Mouse (Mus musculus) neural tube, embryonic 11.5 days (tissue): ENCODE measurements at regions not wholly inside any gene's neighbourhood (a gene's known extent, or its start where the extent isn't known, plus 50 kb on each side); places are given as distances from the start of the nearest gene placed in this dataset.

Experiments used
- ATAC-seq: fragments of 200-750 bp; cut with Nextera tagmentation; 2 replicates; pipeline ENCODE4 v1.8.0; 2017; ENCODE audit warnings: moderate number of reproducible peaks, mild to moderate bottlenecking, moderate TSS enrichment, moderate library complexity; ENCODE audit not compliant: insufficient read depth, low FRiP score, low TSS enrichment
- DNase-seq: peaks from one replicate; pipeline ENCODE4 v3.0.0-alpha.2; 2015; ENCODE audit warnings: low spot score
- H3K27ac ChIP-seq: fragments of 300-500 bp; sonication (generic); 2 replicates; pipeline ENCODE4 v1.5.1; 2014; ENCODE audit warnings: low read depth, mild to moderate bottlenecking, low read length
- H3K27me3 ChIP-seq: fragments of 300-500 bp; sonication (generic); 2 replicates; pipeline ENCODE4 v1.6.1; 2014; ENCODE audit warnings: mild to moderate bottlenecking, low read length, mixed read lengths; ENCODE audit not compliant: control insufficient read depth, insufficient read depth
- H3K36me3 ChIP-seq: fragments of 300-500 bp; sonication (generic); 2 replicates; pipeline ENCODE4 v1.6.1; 2014; ENCODE audit warnings: mild to moderate bottlenecking, low read length, moderate library complexity, mixed read lengths; ENCODE audit not compliant: control insufficient read depth, insufficient read depth
- H3K4me1 ChIP-seq: fragments of 300-500 bp; sonication (generic); 2 replicates; pipeline ENCODE4 v1.6.1; 2014; ENCODE audit warnings: low read length, mixed read lengths; ENCODE audit not compliant: control insufficient read depth, insufficient read depth
- H3K4me2 ChIP-seq: fragments of 300-500 bp; sonication (generic); 2 replicates; pipeline ENCODE4 v1.6.1; 2014; ENCODE audit warnings: low read depth, mild to moderate bottlenecking, moderate library complexity
- H3K4me3 ChIP-seq: fragments of 300-500 bp; sonication (generic); 2 replicates; pipeline ENCODE4 v1.5.1; 2014; ENCODE audit warnings: low read depth, low read length
- H3K9ac ChIP-seq: fragments of 300-500 bp; sonication (generic); 2 replicates; pipeline ENCODE4 v1.6.1; 2014; ENCODE audit warnings: mild to moderate bottlenecking, low read length
- H3K9me3 ChIP-seq: fragments of 300-500 bp; sonication (generic); 2 replicates; pipeline ENCODE4 v1.6.1; 2016; ENCODE audit warnings: low read length; ENCODE audit not compliant: control insufficient read depth
- WGBS: fragments of 180-500 bp; shearing (Covaris S2); extraction: QIAGEN DNeasy Blood & Tissue Kit; methylation state at CpG from one replicate; pipeline ENCODE4 v1.1.7; 2014; 5-methylcytosine and 5-hydroxymethylcytosine counted together

- no peak for DNase-seq
- ATAC-seq, result no peak
- no peaks in the 10 kb centered on the region for H3K27me3 ChIP-seq
- H3K27ac ChIP-seq, result no peak overlapping the region
- WGBS, result 90% methylated on average over 7 of the region's 7 CpGs
- no peak overlapping the region for H3K4me3 ChIP-seq
- H3K9me3 ChIP-seq, result no peaks in the 10 kb centered on the region
- no peaks in the 10 kb centered on the region for H3K4me1 ChIP-seq
- no peak overlapping the region for H3K9ac ChIP-seq
- no peaks in the 10 kb centered on the region for H3K36me3 ChIP-seq
- no peak overlapping the region for H3K4me2 ChIP-seq
Observed at GRCm38 (mm10) chr14:115028011-115028410, 64.0 kb upstream of the Gpc5 start.

DNA sequence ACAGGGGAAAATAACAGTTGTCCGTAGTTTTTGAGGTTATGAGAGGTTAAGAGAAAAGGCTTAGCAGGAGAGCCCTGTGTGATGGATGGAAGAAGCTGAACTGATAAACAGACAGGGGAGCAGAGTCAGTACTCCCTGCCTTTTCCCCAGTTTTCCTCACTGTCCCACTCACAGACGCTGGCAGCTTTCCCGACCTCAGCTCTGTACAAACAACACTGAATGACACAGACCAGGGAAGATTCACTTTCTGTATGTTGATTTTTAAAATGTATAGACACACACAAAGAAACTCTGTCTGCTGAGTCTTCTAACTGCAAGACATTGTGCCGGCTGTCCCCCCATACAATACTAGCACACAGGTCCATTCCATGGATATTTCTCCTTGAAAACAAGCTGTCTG lies 60.3 kb upstream of the Gpc5 start:
- Histone ChIP-seq H3K4me1 (no peaks in the 10 kb centered on the region), H3K9me3 (no peaks in the 10 kb centered on the region), H3K27ac (no peak overlapping the region), H3K27me3 (no peaks in the 10 kb centered on the region), H3K9ac (no peak overlapping the region), H3K36me3 (no peaks in the 10 kb centered on the region), H3K4me2 (no peak overlapping the region), H3K4me3 (no peak overlapping the region)
- DNase-seq (no peak), ATAC-seq (no peak)
- WGBS, result 61% methylated on average over 4 of the region's 4 CpGs

DNA sequence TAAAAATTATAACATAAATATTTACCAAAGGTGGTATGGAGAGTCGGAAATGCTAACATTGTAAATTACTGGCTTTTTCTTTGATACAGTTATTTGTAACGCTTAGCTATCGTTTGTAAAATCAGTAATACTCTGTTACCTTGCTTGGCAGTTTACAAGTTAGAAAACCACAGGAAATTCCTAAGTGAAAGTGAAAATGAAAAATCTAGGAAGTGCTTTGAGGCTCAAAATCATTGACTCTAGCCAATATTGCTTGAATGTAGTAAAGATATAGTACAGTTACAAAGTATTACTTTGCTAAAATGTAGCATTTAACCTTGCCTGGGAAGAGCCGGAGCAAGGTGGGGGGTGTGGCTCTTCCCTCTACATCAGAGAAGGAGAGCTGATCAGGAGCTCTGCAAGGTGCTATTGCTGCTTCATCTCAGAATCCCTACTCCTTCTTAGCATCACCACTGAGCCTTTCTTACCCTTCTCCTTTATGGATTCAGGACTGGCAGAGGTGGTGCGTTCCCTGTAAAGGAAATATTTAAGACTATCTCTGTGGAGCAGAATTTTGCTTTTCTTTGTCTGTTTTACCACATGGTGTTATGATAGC lies 58.5 kb upstream of the Gpc5 start:
- H3K9me3 ChIP-seq, result no peaks in the 10 kb centered on the region
- 93% methylated on average over 5 of the region's 5 CpGs for WGBS
- H3K9ac ChIP-seq, result no peak overlapping the region
- H3K27me3 ChIP-seq, result no peaks in the 10 kb centered on the region
- ATAC-seq, result no peak
- H3K4me2 ChIP-seq, result no peak overlapping the region
- no peak for DNase-seq
- H3K4me3 ChIP-seq, result no peak overlapping the region
- H3K4me1 ChIP-seq, result no peaks in the 10 kb centered on the region
- no peak overlapping the region for H3K27ac ChIP-seq
- H3K36me3 ChIP-seq, result no peaks in the 10 kb centered on the region

DNA sequence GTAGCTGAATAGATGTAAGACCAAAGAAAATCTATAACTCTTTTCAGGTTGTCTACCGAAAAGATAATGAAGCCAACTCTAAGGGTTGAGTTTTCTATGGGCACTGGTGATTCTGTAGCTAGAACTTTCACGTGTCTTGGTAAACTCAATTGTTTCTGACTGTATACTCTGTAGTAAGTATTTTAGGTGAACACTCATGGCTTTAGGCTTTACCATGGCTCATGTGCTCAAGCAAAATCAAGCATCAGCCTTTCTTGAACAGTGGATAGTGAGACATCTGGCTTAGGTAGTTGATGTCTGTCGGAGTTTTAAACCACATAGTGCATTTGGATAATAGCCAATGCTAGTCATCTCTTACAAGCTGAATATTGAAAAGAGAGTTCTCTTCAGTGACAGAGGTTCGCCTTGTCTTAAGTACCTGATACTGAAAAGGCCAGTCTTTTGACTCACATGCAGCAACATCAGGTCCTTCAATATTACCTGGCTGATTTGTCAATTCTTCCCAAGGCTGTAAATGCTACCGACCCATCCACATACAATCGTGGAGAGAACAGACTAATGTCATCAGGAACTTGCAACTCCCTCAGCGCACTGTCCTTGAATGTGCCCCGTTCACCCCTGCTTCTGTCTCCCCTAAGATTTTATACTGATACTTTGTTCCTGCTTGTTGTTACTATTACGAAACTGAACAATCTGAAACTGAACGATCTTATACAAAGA lies 57.1 kb upstream of the Gpc5 start:
- Histone ChIP-seq H3K27me3 (no peaks in the 10 kb centered on the region), H3K27ac (no peak overlapping the region), H3K36me3 (no peaks in the 10 kb centered on the region), H3K4me1 (no peaks in the 10 kb centered on the region), H3K4me2 (no peak overlapping the region), H3K4me3 (no peak overlapping the region), H3K9me3 (no peaks in the 10 kb centered on the region), H3K9ac (no peak overlapping the region)
- DNase-seq (no peak), ATAC-seq (no peak)
- 91% methylated on average over 10 of the region's 10 CpGs for WGBS

DNA sequence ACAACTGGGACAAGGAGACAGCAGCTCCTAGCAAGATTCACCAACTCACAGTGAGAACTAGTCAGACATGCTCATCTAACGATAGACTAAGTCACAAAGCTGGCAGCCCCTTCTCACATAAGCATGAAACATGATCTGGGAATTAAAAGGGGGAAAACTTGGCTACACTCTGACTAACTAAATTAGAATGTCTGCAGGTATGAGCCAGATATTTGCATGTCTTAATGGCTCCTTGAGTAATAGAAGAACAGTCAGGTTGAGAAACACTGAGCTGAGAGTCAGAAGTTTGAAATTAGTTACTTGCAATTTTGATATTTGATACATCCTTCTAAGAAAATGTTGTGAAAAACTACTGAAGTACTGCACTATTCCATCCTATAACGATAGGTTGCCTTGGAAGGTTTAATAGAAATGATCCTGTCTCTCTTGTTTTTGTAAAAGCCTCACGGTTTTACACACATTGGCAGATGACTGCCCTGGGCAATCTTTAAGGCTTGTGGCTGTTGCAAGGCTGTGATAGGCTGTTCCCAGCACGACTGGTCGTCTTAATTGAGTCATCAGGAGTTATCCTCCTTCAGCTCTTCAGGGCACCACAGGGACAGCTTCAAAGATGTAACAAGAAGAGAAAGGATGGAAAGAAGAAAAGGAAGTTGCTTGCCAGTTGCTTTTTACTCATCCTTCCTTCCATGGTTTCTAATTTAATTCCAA lies 54.8 kb upstream of the Gpc5 start:
- no peaks in the 10 kb centered on the region for H3K27me3 ChIP-seq
- no peak for DNase-seq
- WGBS, result 40% methylated on average over 5 of the region's 5 CpGs
- no peak overlapping the region for H3K9ac ChIP-seq
- H3K36me3 ChIP-seq, result no peaks in the 10 kb centered on the region
- no peak for ATAC-seq
- no peaks in the 10 kb centered on the region for H3K9me3 ChIP-seq
- H3K27ac ChIP-seq, result no peak overlapping the region
- no peak overlapping the region for H3K4me2 ChIP-seq
- H3K4me1 ChIP-seq, result no peaks in the 10 kb centered on the region
- H3K4me3 ChIP-seq, result no peak overlapping the region

GRCm38 (mm10) chr14:115038788-115039187 lies 53.2 kb upstream of the Gpc5 start:
- DNase-seq, result no peak

GRCm38 (mm10) chr14:115039524-115039923 lies 52.5 kb upstream of the Gpc5 start:
- Histone ChIP-seq H3K4me1 (peaks cover 11% of the 10 kb centered on the region), H3K4me2 (no peak overlapping the region), H3K4me3 (no peak overlapping the region), H3K27me3 (no peaks in the 10 kb centered on the region), H3K9me3 (no peaks in the 10 kb centered on the region), H3K36me3 (peaks cover 6% of the 10 kb centered on the region; the same call in 1 of the 2 replicates), H3K9ac (no peak overlapping the region), H3K27ac (no peak overlapping the region)
- WGBS, result 78% methylated on average over 5 of the region's 5 CpGs
- DNase-seq (no peak), ATAC-seq (no peak)

More at GRCm38 (mm10) chr14:115038788-115039187, 53.2 kb upstream of the Gpc5 start:
- Histone ChIP-seq H3K9ac (no peak overlapping the region), H3K4me1 (peaks cover 6% of the 10 kb centered on the region), H3K36me3 (peaks cover 3% of the 10 kb centered on the region; the same call in 1 of the 2 replicates), H3K27me3 (no peaks in the 10 kb centered on the region), H3K27ac (no peak overlapping the region), H3K9me3 (no peaks in the 10 kb centered on the region), H3K4me2 (no peak overlapping the region), H3K4me3 (no peak overlapping the region)
- ATAC-seq, result no peak
- WGBS, result 73% methylated on average over 5 of the region's 5 CpGs

DNA sequence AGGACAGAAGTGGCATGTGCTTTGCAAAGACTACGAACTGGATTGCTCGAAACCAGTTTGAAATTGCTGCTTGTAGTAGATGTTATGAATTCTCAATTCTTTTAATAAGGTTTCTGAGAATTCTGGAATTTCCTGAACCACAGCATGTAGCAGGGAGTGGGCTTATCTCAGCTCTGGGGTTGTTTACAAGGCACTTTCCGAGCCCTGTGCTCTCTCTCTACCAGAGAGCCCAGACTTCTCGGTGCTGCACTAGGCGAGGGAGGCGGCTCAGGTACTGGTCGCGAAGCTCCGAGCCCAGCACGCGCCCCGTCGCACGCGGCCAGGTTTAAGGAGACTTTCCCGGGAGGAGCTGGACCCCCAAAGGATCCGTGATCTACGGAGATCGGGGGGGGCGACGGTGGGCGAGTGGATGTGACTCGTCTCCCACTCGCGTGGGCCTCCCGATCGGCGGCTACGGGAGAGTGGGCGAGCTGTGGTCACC lies 51.9 kb upstream of the Gpc5 start:
- Histone ChIP-seq H3K9me3 (no peaks in the 10 kb centered on the region), H3K27ac (peak overlapping the region; percentile 64), H3K4me1 (peaks cover 11% of the 10 kb centered on the region), H3K4me2 (peak overlapping the region; percentile 90), H3K4me3 (peak overlapping the region; percentile 98), H3K36me3 (peaks cover 8% of the 10 kb centered on the region), H3K27me3 (no peaks in the 10 kb centered on the region), H3K9ac (peak overlapping the region; percentile 100)
- ATAC-seq (peak; percentile 35), DNase-seq (peak; percentile 65)
- 3% methylated on average over 30 of the region's 30 CpGs for WGBS
